Mouse (Mus musculus) stomach, embryonic 14.5 days (tissue): ENCODE measurements around the gene Klk1b27. TPM values are rescaled to one million over a fixed set of nuclear protein-coding genes. Genes with fewer than 3 reads are reported as not detected.
"Not testable (repeated sequence)": the region's sequence is repeated elsewhere in the genome, so short reads cannot be mapped to it uniquely, and the experiment has no call there.

Experiments
- ATAC-seq: fragments of 200-750 bp; cut with Nextera tagmentation; 2 replicates; pipeline ENCODE4 v1.8.0; 2017; ENCODE audit warnings: low read depth, moderate TSS enrichment; ENCODE audit not compliant: insufficient number of reproducible peaks, insufficient read depth, low FRiP score
- H3K27ac ChIP-seq: fragments of 300-500 bp; sonication (generic); 2 replicates; pipeline ENCODE4 v1.5.1; 2014; ENCODE audit warnings: mild to moderate bottlenecking, low read length, moderate library complexity, mixed read lengths
- H3K27me3 ChIP-seq: fragments of 300-500 bp; sonication (generic); 2 replicates; pipeline ENCODE4 v1.6.1; 2014; ENCODE audit warnings: low read length, control low read depth, mixed read lengths; ENCODE audit not compliant: control insufficient read depth, insufficient read depth
- H3K36me3 ChIP-seq: fragments of 300-500 bp; sonication (generic); 2 replicates; pipeline ENCODE4 v1.6.1; 2014; ENCODE audit warnings: mild to moderate bottlenecking, control low read depth, low read length, moderate library complexity, mixed read lengths; ENCODE audit not compliant: control insufficient read depth, insufficient read depth
- H3K4me1 ChIP-seq: fragments of 300-500 bp; sonication (generic); 2 replicates; pipeline ENCODE4 v1.6.1; 2014; ENCODE audit warnings: low read length, control low read depth, mixed read lengths; ENCODE audit not compliant: control insufficient read depth, insufficient read depth
- H3K4me2 ChIP-seq: fragments of 300-500 bp; sonication (generic); replicated peaks from 2 replicates; pipeline ENCODE4 v1.6.1; 2014; ENCODE audit warnings: low read depth, low read length, control low read depth
- H3K4me3 ChIP-seq: fragments of 300-500 bp; sonication (generic); 2 replicates; pipeline ENCODE4 v1.5.1; 2014; ENCODE audit warnings: low read depth, low read length, control low read depth
- H3K9ac ChIP-seq: fragments of 300-500 bp; sonication (generic); replicated peaks from 2 replicates; pipeline ENCODE4 v1.6.1; 2014; ENCODE audit warnings: low read depth, mild to moderate bottlenecking, control low read depth, low read length, moderate library complexity, mixed read lengths
- H3K9me3 ChIP-seq: fragments of 300-500 bp; sonication (generic); 2 replicates; pipeline ENCODE4 v1.6.1; 2016; ENCODE audit warnings: low read depth, low read length, control low read depth; ENCODE audit not compliant: control insufficient read depth
- WGBS: fragments of 180-500 bp; shearing (Covaris S2); extraction: QIAGEN DNeasy Blood & Tissue Kit; methylation state at CpG from one replicate; pipeline ENCODE4 v1.1.7; 2014; 5-methylcytosine and 5-hydroxymethylcytosine counted together
- polyA plus RNA-seq: library from polyadenylated mRNA; unstranded; fragments of >200 nt; fragmentation: Nextera tagmentation; extraction: Ambion mirVana; gene quantifications from 2 replicates; pipeline ENCODE4 v1.2.1, GENCODE M21; 2014

Klk1b27 gene
- polyA plus RNA-seq, result not detected in 2 replicates

- H3K4me1 ChIP-seq, H3K36me3 ChIP-seq, H3K27me3 ChIP-seq, H3K4me3 ChIP-seq, H3K4me2 ChIP-seq, H3K9ac ChIP-seq, H3K9me3 ChIP-seq, H3K27ac ChIP-seq, ATAC-seq: not testable (repeated sequence)
- WGBS, result 72% methylated on average over 3 of the region's 3 CpGs
Measured at GRCm38 (mm10) chr7:44051990-44052389, at the start of gene Klk1b27. Klk1b27 (plus strand) TSS chr7:44052290.

- H3K4me2 ChIP-seq, result no peak overlapping the region
- H3K36me3 ChIP-seq, result no peaks in the 10 kb centered on the region
- no peak overlapping the region for H3K9ac ChIP-seq
- no peak overlapping the region for H3K27ac ChIP-seq
- no peaks in the 10 kb centered on the region for H3K9me3 ChIP-seq
- H3K4me1 ChIP-seq, result no peaks in the 10 kb centered on the region
- no peaks in the 10 kb centered on the region for H3K27me3 ChIP-seq
- H3K4me3 ChIP-seq, result no peak overlapping the region
- ATAC-seq, result no peak
Measured at GRCm38 (mm10) chr7:44004847-44005246, 47.2 kb upstream of the Klk1b27 start.

GRCm38 (mm10) chr7:44011868-44012267 lies 40.2 kb upstream of the Klk1b27 start, which contains the start of gene Klk1b26:
Klk1b26 (plus strand) TSS chr7:44012168.
- H3K9me3 ChIP-seq, ATAC-seq, H3K4me3 ChIP-seq, H3K27ac ChIP-seq, H3K36me3 ChIP-seq, H3K27me3 ChIP-seq, H3K4me2 ChIP-seq, H3K9ac ChIP-seq, H3K4me1 ChIP-seq: not testable (repeated sequence)

GRCm38 (mm10) chr7:44014666-44015065 lies 37.4 kb upstream of the Klk1b27 start:
- H3K9me3 ChIP-seq, H3K4me1 ChIP-seq, H3K36me3 ChIP-seq, H3K27ac ChIP-seq, ATAC-seq, H3K4me2 ChIP-seq, H3K4me3 ChIP-seq, H3K9ac ChIP-seq, H3K27me3 ChIP-seq: not testable (repeated sequence)
- 84% methylated on average over 6 of the region's 6 CpGs for WGBS

GRCm38 (mm10) chr7:44015071-44015470 lies 37.0 kb upstream of the Klk1b27 start:
- Histone ChIP-seq H3K36me3 (no peaks in the 10 kb centered on the region), H3K27ac (no peak overlapping the region), H3K4me1 (no peaks in the 10 kb centered on the region), H3K4me3 (no peak overlapping the region), H3K27me3 (no peaks in the 10 kb centered on the region), H3K9me3 (no peaks in the 10 kb centered on the region), H3K9ac (no peak overlapping the region), H3K4me2 (no peak overlapping the region)
- no peak for ATAC-seq
- 80% methylated on average over 5 of the region's 5 CpGs for WGBS

- H3K4me1 ChIP-seq, result no peaks in the 10 kb centered on the region
- H3K27me3 ChIP-seq, result no peaks in the 10 kb centered on the region
- WGBS, result 82% methylated on average over 2 of the region's 2 CpGs
- H3K27ac ChIP-seq, result no peak overlapping the region
- no peak overlapping the region for H3K4me2 ChIP-seq
- H3K9me3 ChIP-seq, result no peaks in the 10 kb centered on the region
- H3K4me3 ChIP-seq, result no peak overlapping the region
- no peak for ATAC-seq
- no peak overlapping the region for H3K9ac ChIP-seq
- no peaks in the 10 kb centered on the region for H3K36me3 ChIP-seq
Measured at GRCm38 (mm10) chr7:44072117-44072516, 20.0 kb downstream of the Klk1b27 start.

GRCm38 (mm10) chr7:44077703-44078102 lies 25.6 kb downstream of the Klk1b27 start:
- 90% methylated on average over 1 of the region's 1 CpGs for WGBS
- no peak overlapping the region for H3K27ac ChIP-seq
- no peaks in the 10 kb centered on the region for H3K4me1 ChIP-seq
- H3K4me2 ChIP-seq, result no peak overlapping the region
- H3K4me3 ChIP-seq, result no peak overlapping the region
- no peak for ATAC-seq
- no peak overlapping the region for H3K9ac ChIP-seq
- no peaks in the 10 kb centered on the region for H3K36me3 ChIP-seq
- no peaks in the 10 kb centered on the region for H3K27me3 ChIP-seq
- no peaks in the 10 kb centered on the region for H3K9me3 ChIP-seq

- ATAC-seq, result no peak
- Histone ChIP-seq H3K9me3 (no peaks in the 10 kb centered on the region), H3K9ac (no peak overlapping the region), H3K4me1 (no peaks in the 10 kb centered on the region), H3K36me3 (no peaks in the 10 kb centered on the region), H3K4me2 (no peak overlapping the region), H3K27me3 (no peaks in the 10 kb centered on the region), H3K27ac (no peak overlapping the region), H3K4me3 (no peak overlapping the region)
- 77% methylated on average over 1 of the region's 1 CpGs for WGBS
Measured at GRCm38 (mm10) chr7:44096111-44096510, 44.0 kb downstream of the Klk1b27 start.

GRCm38 (mm10) chr7:44102028-44102427 lies 49.9 kb downstream of the Klk1b27 start, which contains the start of gene Klk1b21:
Klk1b21 (plus strand) TSS chr7:44102328.
- WGBS, result 68% methylated on average over 3 of the region's 3 CpGs
- ATAC-seq, result not testable (repeated sequence)

More at GRCm38 (mm10) chr7:44102028-44102427, 49.9 kb downstream of the Klk1b27 start, which contains the start of gene Klk1b21:
- H3K9me3 ChIP-seq, H3K4me3 ChIP-seq, H3K4me2 ChIP-seq, H3K36me3 ChIP-seq, H3K27me3 ChIP-seq, H3K27ac ChIP-seq, H3K4me1 ChIP-seq, H3K9ac ChIP-seq: not testable (repeated sequence)
